Mouse (Mus musculus) thymus, postnatal 10 days (tissue): Measurements from ENCODE around the gene Tlx2.
A peak's percentile ranks its signal among the peaks of the same experiment; 100 is the strongest.

Experiments used
- DNase-seq, 2 experiments: peaks; one replicate each; pipeline ENCODE4 v3.0.0; 2021; ENCODE audit warnings: low spot score in 2 of 2

Tlx2 gene

GRCm38 (mm10) chr6:83092416-83093127 is 22.5 kb upstream of the Tlx2 start:
- DNase-seq = no peak

- DNase-seq = no peak
Measured at GRCm38 (mm10) chr6:83087926-83088260, 17.8 kb upstream of the Tlx2 start.

DNA sequence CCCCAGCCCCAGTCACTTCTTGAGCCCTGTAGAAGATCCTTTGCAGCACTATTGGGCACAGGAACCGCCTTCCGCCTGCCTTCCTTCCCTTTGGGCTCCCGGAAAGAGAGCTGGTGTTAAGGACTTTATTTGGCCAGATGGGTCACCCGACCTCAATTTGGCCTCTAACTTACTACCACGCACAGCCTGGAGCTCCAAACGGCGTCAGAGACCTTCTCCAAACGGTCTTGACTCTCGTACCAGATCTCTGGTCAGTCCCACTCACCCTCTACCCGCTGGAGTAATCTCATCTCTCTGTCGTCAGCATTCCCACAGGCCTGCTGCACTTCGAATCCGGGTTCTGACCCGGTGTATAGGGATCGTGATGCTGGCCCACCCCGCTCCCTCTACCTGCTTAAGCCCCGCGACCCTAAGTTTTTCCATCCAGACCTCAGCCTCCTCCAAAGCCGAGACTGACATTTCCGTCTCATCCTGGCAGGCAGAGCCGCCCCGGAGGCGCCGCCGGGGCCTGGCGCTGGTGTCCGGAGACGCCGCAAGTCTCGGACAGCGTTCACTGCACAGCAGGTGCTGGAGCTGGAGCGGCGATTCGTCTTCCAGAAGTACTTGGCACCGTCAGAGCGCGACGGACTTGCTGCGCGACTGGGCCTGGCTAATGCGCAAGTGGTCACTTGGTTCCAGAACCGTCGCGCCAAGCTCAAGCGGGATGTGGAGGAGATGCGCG is 17.3 kb upstream of the Tlx2 start:
- no peak for DNase-seq

DNA sequence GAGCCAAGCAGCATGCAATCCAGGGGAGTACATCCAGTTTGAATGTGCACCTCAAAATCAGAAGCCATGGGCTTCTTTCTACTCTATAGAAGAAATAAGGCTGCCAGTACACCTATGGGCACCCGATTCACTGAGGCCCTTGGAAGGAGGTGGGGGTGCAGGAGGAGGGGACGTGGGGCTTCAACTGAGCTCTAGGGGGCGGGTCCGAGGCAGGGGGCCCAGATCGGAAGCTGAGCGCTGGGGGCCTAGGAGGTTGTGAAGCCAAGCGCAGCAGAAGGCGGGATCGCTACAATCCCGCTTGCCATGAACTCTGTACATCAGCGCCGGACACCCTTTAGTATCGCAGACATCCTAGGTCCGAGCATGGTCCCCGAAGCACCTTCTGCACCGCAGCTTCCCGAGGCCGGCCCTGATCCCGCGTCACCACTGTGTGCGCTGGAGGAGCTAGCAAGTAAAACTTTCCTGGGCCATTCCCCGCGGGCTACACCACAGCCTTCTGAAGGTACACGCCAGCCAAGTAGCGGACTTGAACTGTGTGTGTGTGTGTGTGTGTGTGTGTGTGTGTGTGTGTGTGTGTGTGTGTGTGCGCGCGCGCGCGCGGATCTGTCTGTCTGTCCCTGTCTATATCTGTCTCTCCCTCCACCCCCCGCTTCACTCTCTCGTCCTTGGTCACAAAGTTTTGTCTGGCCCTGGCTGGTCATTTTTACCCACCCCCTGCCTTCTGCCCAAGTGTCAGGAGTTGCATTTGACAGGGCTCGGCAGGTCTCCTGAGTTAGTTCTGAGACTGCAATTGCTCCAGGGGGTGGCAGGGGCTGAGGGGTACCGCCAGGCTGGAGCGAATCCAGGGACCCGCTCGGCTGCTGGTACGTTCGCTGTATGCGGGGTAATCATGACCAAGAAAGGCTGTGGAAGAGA is 16.3 kb upstream of the Tlx2 start, which contains the start of gene Lbx2:
Gene Lbx2 (plus strand): TSS at position 247 of the 915 bp plus-strand sequence.
- no peak for DNase-seq

DNA sequence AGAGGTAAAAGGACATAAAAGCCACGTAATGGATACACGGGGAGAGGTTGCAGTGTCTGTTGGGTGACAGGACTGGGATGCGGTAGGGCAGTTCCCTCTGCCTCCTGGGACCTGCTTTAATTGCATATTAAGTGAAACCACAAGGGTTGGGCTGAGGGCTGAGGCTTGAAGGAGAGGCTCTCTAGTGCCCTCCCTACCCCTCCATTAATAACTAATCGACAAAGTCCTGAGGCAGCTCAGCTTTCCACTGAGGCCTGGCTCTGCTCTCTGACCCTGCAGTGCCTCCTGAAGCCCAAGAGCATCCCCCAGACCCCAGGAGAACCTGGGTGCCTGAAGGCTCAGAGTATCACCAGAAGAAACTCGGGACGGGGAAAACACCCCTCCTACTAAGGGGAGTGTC is 14.4 kb upstream of the Tlx2 start:
- no peak for DNase-seq

- no peak for DNase-seq
Measured at GRCm38 (mm10) chr6:83083497-83083896, 13.4 kb upstream of the Tlx2 start.

- no peak for DNase-seq
Measured at GRCm38 (mm10) chr6:83080210-83080609, 10.1 kb upstream of the Tlx2 start.

GRCm38 (mm10) chr6:83078324-83078858 is 8.3 kb upstream of the Tlx2 start:
- peak; percentile 98 to 100 for DNase-seq

DNA sequence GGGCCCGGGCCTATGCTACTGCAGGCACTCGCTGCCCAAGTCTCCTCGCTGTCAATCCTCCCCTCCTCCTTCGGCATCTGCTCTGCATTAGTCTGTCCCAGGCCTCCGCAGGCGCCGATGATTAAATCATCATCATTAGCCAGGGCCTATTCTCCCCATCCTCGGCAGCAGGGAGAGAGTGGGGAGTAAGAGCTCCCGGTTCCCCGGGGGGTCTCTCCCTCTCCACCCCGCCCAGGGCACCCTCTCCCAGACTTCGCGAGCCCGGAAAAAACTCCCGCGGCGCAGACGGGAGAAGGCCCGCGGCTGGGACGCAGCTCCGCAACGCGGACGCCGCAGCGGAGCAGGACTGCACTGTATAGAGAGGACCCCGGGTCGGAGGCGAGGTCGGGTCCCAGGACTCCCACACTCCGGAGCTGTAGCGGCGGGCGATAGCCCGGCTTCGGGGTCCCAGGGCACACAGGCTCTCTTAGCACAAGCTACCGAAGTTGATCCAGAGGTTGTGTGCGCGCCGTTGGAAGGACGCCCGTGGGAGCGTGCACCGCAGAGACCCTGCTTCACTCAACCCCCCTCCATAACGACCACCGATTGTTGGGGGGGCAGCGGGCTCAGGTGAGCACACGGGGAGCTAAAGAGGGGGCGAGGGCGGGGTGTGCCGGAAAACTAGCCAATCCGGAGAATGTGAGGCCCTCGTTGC is 7.7 kb upstream of the Tlx2 start, which contains the start of gene Pcgf1:
Gene Pcgf1 (plus strand): TSS at position 240 of the 694 bp plus-strand sequence.
- DNase-seq = peak in 1 of 2 experiments; percentile 23

- peak in 1 of 2 experiments; percentile 33 for DNase-seq
Measured at GRCm38 (mm10) chr6:83074979-83075378, 4.9 kb upstream of the Tlx2 start.

- no peak for DNase-seq
Measured at GRCm38 (mm10) chr6:83071220-83071619, 1.1 kb upstream of the Tlx2 start.

DNA sequence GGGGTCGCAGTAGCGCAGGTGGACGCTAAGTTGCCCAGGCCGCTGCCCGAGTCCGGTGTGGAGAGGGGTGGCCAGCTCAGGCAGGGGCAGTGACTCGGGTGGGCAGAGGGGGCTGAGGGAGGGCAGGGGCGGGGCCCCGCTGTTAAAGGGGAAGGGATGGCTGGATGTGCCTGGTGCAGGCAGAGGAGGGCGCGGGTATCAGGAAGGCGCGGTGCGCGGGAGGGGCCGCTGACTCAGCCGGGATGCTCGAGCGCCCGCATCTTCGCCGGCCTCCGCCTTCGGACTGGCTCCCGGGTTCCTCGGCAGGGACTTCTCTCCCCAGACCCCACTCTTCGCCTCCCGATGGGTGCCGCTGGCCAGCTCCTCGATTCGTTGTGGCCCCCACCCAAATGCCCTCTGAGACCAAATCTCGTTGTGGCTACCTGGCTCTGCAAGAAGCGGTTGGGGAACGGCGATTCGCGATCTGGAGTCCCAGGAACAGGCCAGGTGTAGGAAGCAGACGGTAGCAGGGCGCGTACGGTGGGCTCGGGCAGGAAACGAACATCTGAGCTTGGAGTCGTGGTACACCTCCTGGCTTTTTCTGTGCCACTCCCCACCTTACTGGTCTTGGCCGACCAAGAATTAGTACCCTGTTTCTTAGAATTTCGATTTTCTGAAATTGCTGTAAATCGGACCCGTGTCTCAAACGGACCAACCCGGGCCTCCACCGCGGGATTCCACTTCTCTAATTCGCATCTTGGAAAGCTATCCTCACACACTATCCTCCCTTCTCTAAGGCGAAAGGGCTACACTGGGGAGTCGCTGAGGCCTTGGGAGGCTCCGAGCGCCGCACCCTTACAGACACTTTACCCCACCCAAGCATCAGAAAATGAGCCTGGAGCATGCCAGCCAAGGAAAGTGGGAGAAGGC is 472 bp upstream of the Tlx2 start:
- no peak for DNase-seq

- DNase-seq = no peak
Measured at GRCm38 (mm10) chr6:83069488-83070246, 426 bp downstream of the Tlx2 start.

DNA sequence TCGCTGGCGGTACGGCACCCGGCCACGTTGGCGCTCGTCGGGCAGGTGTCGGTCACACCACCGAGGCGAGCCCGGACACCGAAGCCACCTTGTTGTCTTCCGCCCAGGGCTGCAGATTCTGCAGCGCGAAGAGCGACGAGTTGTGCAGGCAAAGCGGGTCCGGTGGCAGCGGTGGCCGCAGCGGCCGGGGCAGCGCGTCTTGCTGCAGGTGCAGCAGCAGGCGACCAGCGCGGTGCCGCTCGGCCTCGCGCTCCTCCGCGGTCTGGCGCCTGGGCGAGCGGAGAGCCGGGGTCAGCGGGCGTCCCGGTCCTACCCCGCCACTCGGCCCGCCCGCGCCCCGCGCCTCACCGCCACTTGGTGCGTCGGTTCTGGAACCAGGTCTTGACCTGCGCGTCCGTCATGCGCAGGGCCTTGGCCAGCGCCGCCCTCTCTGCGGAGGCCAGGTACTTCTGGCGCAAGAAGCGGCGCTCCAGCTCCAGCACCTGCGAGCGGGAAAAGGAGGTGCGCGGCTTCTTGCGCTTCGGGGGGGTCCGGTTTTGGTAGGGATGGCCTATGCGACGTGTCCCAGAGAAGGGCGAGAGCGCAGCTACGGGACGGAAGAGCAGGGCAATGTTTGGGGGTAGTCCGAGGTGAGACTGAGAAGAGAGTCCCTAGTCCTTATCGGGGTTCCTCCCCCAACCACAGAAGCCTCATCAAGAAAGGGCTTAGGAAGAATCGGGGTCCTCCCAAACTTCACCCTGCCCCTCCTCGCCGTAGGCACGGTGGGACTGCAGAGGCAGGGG is 1.2 kb downstream of the Tlx2 start:
- no peak for DNase-seq

GRCm38 (mm10) chr6:83068221-83068620 is 1.9 kb downstream of the Tlx2 start:
- no peak for DNase-seq

GRCm38 (mm10) chr6:83066441-83066840 is 3.7 kb downstream of the Tlx2 start:
- no peak for DNase-seq

DNA sequence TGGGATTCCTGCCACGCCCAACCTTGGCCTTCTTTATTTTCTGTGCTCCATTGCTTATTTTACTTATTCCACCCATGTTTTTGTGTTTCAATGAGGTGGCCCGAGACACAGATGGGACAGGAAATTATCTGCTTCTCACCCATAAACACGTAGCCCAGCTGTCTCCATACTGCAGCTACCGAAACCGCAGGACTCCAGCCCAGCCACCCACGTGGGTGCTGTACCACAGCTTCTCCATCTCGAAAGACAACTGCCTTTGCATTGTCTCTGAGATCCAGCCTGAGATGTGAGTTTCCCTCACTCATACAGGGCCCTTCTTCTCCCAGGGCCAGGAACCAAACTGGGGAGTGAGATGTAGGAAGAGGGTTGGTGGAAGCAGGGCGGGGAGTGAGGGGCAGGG is 4.1 kb downstream of the Tlx2 start:
- no peak for DNase-seq

DNA sequence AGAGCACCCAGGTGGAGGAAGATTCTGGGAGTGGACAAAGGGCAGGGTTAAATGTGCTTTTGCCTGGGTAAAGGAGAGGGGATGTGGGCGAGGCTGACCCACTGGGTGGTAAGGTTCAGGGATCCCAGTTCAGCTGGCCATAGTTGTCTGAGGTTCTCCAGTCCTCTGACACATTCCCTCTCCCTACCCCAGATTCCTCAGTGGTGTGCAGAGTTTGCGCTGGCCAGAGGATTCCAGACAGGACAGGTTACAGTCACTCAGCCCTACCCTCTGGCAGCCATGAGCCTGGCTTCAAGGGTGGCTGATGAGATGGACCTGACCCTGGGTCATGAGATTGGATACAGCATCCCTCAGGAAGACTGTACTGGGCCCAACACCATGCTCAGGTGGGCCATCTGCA is 11.4 kb downstream of the Tlx2 start:
- DNase-seq = no peak

DNA sequence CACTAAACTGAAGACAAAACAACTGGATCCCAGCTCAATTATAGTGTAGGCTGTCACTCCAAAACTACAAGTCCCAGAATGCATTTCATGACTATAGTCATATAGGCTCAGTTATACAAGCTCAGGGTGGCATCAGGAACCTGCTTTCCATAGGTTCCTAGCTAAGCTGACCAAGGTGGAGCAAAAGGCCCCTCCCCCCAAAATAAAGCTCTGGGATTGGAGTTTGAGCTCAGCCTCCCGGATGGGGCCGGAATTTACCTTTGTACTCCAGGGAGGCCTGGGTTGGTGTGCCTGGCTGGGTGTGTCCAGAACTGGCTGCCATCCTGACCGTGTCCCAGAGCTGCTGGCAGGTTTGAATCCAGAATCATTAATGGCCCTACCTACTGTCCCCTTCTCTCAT is 12.3 kb downstream of the Tlx2 start, which contains the start of gene Dqx1:
Gene Dqx1 (plus strand): TSS at position 55 of the 400 bp plus-strand sequence.
- no peak for DNase-seq
